Mouse (Mus musculus) liver, embryonic 14 days (tissue): ENCODE measurements around the gene Eif3d. TPM values are rescaled to one million over a fixed set of nuclear protein-coding genes. Genes with fewer than 3 reads are reported as not detected.

Source experiments
- polyA plus RNA-seq: library from polyadenylated mRNA; depleted of rRNA; stranded (reverse); fragments of >200 nt; gene quantifications from 2 replicates; pipeline ENCODE4 v1.2.3, GENCODE M21; 2012; rRNA removed

The Eif3d gene
- polyA plus RNA-seq: 134 and 150 TPM in 2 replicates

DNA sequence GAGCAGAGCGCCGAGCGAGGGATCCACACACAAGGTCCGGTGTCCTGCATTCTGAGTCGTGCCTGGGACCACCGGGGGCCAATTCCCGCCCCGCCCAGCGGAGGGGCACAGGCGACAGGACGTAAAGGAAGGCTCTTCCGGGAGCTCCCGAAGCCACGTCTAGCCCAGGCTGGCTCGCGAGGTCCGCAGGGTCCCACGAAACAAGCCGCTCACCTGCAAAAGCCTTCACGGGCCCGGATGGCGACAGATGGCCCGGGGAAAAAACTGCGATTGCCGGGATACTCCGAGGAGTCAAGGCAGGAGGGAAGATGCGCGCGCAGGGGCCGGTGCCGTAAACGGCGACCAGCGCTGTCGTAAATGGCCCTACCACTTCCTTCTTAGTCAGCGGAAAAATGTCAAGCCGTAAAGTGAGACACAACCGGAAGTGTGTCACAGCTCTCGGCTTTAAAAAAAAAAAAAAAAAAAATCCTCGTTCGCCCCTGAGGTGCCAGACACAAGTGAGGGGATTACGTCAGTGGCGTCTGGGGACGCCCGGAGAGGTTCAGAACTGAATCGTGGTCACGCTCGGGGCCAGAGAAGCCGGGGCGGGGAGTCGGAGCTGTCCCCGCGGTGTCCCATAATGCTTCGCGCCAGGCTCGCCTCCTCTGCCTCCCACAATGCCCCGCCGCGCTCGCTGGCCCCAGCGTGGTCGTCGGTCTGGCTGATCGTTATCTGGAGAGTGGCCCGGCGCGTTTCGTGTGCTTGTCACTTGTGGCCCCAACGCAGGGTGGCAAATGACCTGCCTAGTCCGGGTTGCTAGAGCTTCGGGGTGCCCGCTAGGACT, at the start of gene Eif3d:
TSS of gene Eif3d (minus strand) at position 344 of the 823 bp plus-strand sequence.

DNA sequence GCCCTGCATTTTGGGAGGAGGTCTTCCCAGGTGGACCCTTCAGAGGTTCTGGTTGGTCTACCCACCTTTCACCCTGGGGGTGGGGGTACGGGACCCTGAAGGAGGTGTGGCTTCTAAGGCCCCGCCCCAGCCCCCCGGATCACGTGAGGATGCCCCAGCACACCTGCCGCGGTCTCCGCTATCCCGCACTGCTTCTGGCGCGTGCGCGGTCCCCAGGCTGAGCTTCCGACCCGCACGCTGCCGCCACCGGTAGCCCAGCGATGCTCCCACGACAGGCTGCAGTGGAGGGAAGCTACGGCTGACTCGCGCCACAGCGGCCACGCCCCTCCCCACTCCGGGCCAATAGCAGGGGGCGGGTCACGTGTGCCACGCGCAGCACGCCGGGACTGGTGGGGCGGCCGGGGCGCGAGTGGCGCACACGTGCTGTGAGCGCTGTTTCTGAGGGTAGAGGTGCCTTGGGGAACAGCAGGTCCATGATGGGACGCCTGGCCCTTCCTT, 14.2 kb downstream of the Eif3d start, which contains the start of gene Foxred2:
TSS of gene Foxred2 (minus strand) at position 319 of the 498 bp plus-strand sequence.

DNA sequence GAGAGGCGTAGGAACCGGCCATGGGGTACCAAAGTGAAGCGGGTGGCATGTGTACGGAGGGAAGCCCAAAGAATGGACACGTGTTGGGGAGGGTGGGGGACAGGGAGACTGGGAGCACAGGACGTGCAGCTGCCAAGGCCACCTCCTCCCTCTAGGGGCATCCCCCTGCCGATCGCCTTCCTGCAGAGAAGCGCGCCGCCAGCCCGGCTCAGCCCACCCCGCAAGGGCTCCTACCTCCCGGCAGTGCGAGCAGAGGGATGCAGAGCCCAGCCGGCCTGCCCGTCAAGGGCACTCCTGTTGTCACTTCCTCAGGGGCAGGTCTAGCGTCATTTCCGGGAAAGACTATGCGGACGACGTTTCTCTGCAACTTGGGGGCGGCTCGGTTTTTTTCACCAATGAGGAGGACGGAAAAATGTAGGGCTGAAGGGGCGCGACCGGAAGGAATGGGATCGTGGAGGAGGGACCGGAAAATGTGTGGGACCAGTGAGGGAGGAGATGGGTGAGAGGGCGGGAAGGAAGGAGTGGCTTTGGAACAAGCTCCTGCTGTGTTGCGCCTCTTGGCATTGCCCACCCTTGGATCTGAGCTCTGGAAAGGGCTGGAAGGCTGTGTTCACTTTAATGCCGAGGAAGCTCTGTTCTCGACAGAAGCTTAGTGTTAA, 41.8 kb downstream of the Eif3d start, which contains the start of gene Txn2:
TSS of gene Txn2 (minus strand) at position 334 of the 659 bp plus-strand sequence.

Other genes starting within 250 kb of the Eif3d start
- gene Apol9b, start 241.8 kb downstream of the Eif3d start, polyA plus RNA-seq: 0.03 and 0.07 TPM in 2 replicates
- gene Apol8, start 213.8 kb downstream of the Eif3d start, polyA plus RNA-seq: 42.8 and 44.5 TPM in 2 replicates
- 23.4 and 23.7 TPM in 2 replicates for gene Myh9, start 128.6 kb downstream of the Eif3d start, polyA plus RNA-seq
- gene Txn2, start 41.8 kb downstream of the Eif3d start, polyA plus RNA-seq: 121 and 127 TPM in 2 replicates
- 0.90 and 1.2 TPM in 2 replicates for gene Foxred2, start 14.1 kb downstream of the Eif3d start, polyA plus RNA-seq
- gene Cacng2, start 149.2 kb upstream of the Eif3d start, polyA plus RNA-seq: not detected in 2 replicates
- gene Ift27, start 203.3 kb upstream of the Eif3d start, polyA plus RNA-seq: 10.8 and 13.8 TPM in 2 replicates
- not detected in 2 replicates for gene Pvalb, start 235.6 kb upstream of the Eif3d start, polyA plus RNA-seq